Mouse (Mus musculus): ENCODE measurements around the gene Kdm2b. TPM values are rescaled to one million over a fixed set of nuclear protein-coding genes. Genes with fewer than 3 reads are reported as not detected.

Gene Kdm2b
- total RNA-seq, 2 experiments from 2014 or later, result 49.0 to 60.4 TPM

DNA sequence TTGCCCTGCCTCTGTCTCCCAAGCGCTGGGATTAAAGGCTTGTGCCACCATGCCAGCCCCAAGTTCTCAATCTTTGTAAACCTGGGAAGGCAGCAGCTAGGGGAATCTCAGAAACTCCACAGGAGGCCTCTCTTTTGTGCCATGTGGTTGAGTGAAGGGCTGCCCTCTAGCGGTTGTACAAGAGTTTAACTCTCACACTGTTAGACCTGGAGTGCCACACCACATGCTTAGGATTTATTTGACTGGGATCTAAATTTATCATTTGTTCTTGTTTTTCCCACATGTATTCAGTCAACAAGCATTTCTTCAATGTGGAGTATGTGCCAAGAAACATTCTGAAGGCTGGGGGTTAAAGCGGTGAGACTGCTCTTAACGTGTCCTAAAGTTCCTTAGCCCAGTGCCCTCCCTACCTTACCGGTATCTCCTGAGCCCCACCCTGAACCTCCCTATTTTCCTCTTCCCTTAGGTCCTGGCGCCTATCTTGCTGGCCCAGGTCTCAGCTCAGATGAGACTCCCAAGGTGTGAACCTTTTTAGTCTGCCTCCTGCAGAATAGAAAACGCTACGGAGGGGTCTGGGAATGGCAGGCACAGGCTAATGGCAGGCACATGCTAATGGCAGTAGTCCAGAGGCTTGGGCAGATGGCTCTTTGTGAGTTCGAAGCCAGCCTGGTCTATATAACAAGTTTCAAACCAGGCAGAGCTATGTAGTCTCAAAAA lies 24.1 kb upstream of the Kdm2b start:
- peak; percentile 52; the same call in 1 of the 2 replicates for ATAC-seq (replicated peaks; ENCODE audit: poor library complexity)

DNA sequence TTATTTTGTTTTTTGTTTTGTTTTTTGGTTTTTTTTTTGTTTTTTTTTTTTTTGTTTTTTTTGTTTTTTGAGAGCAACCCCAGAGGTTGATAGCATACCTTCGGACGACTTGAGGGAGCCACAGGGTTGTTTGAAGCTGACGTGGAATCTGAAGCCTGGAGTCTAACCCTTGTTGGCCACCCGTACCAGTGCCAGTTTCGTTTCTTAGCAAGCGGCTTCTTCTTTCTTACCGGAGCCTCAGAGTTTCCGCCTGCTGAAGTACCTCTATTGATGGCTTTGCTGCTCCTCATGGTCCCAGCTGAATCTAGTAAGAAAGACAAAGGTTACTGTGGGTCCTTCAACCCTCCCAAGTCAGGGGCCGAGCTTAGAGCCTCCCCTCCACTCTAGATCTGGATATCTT lies 22.1 kb upstream of the Kdm2b start:
- no peak for ATAC-seq (replicated peaks; ENCODE audit: poor library complexity)

DNA sequence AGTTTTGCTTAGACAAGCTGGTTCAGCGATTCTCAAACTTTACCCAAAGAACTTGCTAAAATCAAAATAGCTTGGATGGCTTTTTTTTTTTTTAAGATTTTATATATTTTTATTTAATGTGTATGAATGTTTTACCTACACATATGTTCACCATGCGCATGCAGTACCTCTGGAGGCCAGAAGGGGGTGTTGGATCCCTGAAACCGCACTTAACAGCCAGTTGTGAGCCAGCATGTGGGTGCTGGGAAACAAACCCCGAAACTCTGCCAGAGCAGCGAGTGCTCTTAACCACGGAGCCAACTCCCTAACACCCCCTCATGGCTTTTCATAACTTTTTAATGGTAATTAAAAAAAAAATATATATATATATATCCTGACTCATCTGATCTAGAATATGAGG lies 21.2 kb upstream of the Kdm2b start:
- ATAC-seq (replicated peaks; ENCODE audit: poor library complexity), result no peak

DNA sequence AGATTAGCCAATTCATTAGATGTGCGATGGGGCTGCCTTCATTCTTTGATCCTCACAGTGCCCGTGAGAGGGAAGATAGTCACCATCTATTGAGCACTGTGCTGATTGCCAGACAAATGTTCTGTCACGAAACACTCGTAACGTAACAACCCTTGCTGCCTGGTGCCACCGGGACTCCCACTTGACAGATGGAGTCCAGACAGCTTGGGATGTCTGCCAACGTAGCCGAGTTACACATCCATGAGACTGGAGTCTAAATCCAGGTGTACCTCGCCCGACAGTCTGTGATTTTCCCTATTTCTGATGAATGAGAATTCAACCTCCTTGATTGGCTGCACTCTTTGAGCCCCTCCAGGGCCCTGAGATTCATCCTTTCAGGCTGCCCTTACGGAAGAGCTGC lies 20.2 kb upstream of the Kdm2b start:
- no peak for ATAC-seq (replicated peaks; ENCODE audit: poor library complexity)

DNA sequence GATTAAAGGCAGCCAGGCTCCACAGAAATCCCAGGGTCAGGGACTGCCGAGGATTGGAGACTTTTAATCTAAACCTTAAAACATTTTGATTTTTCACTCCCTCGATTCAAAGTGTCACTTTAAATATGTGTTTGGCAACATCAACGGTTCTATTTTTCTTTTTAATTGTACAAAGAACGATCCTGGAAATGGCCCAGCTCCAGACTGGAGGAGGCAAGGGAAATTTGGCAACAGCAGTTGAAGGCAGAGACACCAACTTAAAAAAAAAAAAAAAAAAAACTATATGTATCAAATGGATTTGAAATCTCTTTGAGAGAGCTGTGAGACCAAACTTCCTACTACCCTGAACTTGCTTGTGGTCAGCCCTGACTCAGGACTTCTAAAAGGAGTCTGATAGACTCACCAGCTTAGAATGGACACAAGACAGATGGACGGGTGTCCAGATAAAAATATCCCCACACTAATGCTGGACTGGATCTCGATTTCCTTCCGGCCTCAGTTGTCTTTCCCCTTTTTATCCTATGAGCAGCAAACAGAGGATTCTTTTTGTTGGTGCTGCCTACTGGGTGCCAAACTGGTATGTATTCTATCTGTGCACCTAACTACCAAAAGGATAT lies 19.4 kb upstream of the Kdm2b start:
- no peak for ATAC-seq (replicated peaks; ENCODE audit: poor library complexity)

DNA sequence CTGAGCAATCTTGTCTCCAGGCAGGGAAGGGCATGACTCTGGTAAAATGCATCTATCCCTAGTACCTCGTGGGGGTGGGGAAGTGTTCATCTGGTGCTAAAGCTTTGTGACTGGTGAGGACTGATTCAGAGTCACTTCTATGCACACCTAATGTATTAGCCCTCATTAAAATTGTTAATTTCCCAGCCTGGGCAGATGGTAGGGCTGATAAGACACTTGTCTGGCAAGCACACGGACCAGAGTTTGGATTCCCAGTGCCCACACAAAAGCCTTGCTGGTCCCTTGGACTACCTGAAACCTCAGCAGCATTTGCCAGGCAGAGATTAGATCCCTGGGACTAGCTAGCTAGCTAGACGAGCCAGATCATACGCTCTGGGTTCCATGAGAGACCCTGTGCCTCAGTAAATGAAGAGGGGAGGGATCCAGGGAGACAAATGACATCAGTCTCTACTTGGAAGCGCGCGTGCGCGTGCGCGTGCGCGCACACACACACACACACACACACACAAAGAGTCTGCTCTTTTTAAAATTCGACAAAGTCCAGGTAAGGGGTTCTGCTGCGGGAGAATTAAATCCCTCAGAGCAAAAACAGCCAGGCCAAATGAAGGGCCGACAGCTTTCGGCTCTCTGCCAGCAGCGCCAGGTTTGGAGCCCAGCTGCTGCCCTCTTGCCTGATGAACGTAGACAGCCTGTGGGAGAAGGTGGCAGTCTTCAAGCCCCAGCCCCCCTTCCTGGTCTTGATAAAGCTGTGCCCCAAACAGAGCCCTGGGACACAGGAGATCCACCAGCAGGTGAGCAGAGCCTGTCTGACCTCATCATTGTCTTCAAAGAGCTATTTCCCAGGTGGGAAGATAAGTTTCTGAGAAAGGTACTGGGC lies 16.3 kb upstream of the Kdm2b start:
- ATAC-seq (replicated peaks; ENCODE audit: poor library complexity), result no peak

DNA sequence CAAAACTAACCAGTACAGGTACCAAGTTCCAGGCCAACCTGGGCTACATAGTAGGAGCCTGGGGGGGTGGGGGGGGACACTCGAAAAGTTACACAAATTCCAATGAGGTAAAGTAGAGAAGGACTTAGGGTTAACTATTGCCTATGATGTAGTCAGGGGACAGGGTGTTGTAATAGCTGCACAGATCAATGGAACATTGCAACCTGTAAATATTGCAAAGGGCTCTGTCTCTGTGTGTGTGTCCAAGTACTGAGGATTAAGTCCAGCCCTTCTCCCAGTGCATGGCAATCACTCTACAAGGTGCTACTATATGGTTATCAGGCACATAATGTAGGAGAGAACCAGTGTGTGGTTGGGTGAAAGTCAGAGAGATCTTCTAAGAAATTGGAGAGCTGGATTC lies 11.3 kb upstream of the Kdm2b start:
- no peak for ATAC-seq (replicated peaks; ENCODE audit: poor library complexity)

DNA sequence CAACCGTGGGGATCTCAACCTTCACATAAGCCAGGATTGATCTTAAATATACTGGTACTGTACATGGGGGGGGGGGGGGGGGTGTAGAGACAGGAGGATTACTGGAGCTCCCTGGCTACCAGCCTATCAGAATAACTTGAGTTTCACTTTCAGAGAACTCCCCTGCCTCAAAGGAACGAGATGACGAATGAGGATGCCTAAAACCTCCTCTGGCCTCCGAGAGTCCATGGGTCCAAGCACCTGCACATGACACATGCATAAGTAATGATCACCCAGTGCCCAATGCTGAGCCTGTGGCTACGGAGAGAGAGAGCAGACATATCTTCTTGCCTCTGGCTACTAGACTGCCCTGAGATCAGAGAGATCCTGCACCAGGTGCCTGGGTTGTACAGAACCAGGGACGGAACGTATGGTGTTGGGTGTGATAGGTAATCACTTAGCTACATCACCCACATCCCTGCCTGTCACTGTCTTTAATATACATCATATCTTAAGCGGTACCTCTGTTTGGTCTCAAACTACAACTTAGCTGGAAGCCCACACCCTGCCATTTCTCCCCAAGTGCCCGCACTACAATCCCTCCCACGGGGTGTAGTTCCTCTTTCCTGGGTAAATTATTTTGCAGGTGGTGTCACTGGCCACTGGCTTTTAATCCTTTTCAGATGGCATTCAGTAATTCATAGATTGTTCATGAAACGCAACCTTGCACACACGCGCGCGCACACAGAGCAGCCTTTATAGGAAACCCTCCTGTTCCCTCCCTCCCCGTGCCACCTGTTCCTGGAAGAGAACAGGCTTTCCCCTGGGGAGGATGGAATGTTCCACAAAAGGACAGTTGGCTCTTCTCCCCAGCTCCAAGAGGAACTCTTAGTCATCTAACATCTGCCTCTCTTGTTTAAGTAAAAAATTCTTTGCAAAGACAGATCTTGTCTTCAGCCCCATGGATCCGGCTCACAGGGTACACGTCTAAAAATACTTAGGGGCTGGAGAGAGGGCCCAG lies 7.9 kb upstream of the Kdm2b start:
- no peak; the same call in 1 of the 2 replicates for ATAC-seq (replicated peaks; ENCODE audit: poor library complexity)

DNA sequence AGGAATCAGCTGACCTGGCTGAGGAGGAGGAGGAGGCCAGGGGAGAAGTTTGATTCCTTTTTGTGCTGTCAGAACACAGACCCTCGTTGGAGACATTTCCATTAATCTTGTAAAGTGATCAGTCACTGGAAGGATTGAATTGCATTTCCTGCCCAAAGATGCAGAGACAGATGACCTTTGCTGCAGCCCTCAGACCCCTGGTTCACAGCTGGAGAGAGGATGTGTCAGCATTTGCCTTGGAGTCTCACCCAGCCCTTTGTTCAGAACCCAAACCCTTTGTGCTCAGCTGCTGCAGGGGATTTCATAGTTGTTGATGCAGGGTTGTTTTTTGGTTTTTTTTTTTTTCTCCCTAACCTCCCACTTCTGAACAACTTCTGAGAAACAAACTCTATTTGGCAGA lies 5.3 kb upstream of the Kdm2b start:
- ATAC-seq (replicated peaks; ENCODE audit: poor library complexity), result no peak

DNA sequence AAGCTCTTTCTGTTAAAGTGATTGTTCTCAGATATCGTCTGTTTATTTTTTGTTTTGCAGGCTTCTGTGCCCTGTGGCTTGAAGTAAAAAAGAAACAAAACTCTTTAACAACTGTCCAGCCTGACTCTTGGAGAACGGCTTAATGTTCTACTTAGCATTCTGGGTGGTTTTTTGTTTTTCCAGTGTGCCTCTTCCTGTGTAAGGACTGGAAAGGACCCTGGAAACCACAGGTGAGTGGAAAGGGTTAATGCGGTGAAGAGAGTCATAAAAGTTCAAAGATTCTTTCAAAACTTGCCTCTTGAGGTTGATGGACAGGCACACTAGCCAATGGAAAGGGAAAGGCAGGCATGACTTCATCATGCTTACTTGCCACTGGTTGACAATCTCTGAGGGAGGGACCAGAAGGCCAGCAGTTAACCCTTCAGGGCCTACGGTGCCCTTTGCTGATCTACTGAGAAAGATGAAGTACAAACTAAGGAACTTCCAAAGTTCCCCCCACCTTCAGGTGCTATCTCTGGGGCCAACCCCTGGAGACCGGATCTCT lies 4.8 kb upstream of the Kdm2b start:
- peak; percentile 97 for ATAC-seq (replicated peaks; ENCODE audit: poor library complexity)

DNA sequence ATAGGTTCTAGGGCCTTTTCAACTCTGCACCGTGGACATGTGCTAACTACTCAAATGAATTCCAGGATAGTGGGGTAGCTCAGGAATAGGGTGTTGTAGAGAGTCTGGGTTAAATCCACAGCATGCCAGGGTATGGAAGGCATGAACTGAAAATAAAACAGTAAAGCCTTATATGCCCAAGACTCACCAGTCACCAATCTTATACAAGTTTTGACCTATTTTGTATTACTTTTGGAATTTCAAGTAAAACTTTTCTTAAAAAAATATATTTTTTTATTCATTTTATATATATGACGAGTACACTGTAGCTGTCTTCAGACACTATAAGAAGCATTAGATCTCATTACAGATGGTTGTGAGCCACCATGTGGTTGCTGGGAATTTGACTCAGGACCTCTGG lies 4.2 kb upstream of the Kdm2b start:
- ATAC-seq (replicated peaks; ENCODE audit: poor library complexity), result no peak

DNA sequence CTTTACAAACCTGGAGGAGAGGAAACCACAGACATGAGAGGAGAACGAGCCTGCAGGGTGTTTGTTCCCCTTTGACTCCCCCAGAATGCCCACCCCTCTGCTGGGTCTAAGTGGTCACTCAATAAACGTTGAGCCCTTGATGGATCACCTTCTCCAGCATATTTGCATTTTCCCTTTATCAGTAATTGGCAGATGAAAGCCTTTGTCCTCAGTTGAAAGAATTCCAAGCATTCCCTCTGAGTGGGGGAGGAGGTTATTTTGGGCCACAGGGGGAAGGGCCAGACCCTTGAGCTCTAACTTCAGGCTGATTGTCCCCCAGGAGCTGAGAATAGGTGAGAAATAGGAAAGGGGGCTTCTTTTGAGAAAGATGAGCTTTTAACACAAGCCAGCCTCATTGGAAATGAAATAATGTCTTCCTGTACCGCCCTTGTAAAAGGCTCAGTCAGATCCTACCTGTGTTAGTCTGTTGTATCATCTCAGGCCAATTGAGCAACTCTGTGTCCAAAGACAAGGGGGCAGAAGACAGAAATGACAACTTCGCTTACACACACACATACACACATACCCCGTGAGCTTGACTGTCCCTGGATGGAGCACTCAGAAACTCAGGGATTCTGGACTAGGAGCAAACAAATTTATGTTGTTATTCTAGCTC lies 1.9 kb upstream of the Kdm2b start:
- no peak for ATAC-seq (replicated peaks; ENCODE audit: poor library complexity)

DNA sequence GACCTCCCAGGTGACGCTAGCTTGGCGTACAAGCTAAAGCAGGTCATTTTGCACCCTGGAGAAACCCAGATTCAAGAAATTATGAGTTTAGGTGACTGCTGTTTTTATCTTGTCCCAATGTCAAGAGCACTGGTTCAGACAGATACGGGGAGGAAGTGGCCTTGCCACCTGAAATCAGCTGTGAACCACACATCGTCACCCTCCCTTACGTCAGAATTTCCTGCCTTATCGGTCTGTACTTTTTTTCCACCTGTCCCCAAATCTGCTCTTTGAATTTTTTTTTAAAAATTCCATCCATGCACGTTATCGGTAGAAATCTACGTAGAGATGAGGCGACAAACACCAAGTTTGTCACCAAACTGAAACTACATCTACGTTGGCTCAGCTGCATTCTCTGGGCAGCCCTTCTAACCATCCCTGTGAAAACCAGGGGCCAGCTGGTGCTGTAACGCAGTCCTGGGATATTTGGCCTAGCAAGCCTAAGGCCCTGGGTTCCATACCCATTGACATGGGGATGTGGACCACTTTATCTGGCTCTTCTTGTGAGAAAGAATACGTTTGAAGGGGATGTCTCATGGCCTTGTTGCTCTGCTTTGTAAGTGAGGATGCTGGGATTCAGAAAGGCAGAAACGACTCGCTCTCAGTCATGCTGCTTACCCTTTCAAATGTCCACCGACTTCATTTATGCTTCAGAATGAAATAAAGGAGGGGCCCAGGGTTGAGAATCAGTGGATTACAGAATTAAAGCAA lies 963 bp upstream of the Kdm2b start:
- ATAC-seq (replicated peaks; ENCODE audit: poor library complexity), result peak; percentile 17; the same call in 1 of the 2 replicates

DNA sequence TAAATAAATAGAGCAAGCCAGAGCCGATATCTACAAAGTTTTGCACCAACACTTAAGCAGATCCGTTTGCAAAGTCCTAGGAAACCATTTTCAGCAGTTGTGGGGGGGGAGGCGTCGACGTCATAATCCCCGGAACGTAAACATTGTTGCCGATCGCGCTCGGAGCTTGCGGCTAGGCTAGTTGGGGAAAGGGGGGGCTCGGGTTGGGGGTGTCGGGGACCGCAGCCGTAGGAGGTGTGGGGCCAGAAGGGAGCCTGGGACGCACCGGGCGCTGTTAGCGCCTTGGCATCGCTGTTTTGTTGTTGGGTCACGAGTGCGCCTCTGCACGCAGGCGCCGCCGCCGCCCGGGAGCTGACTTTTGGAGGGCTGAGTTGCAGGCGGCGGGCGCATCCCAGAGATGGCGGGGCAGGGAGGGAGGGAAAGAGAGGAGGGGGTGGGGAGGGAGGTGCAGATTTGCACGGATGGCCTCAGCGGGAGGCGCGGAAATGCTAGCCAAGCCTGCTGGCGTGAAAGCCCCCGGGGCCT lies 560 bp downstream of the Kdm2b start:
- ATAC-seq (replicated peaks; ENCODE audit: poor library complexity), result peak; percentile 62

DNA sequence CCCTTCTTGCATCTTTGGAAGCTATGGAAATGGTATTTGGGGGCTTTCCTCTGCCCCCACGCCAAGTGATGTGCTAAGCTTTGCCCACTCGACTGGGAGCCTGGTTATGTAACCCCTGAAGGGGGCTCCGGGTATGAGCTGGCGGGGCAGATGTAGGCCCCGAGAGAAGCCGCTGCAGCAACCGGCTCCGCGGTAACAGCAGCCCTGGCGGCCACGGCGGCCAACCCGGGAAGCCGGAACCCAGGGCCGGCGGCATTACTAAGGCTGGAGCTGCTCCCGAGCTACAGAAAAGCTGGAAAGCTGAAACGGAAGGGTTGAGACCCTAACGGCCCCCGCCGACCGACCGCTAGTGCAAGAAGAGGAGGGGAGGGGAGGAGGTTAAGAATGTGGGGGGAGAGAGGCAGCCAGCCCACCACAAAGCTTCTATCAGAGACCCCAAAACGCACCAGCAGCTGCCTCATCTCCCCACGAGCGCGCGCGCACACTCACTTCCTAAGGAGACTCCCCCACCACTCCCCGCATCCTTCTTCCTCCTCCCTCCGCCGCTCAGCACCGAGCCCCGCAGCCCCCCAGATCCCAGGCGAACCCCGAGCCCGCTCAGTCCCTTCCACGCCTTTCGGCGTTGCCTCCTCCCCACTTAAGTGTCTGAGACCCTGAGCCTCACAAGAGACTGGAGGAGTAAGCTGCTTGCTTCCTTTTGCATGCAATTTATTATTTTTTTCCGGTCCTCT lies 1.4 kb downstream of the Kdm2b start:
- peak; percentile 42; the same call in 1 of the 2 replicates for ATAC-seq (replicated peaks; ENCODE audit: poor library complexity)

DNA sequence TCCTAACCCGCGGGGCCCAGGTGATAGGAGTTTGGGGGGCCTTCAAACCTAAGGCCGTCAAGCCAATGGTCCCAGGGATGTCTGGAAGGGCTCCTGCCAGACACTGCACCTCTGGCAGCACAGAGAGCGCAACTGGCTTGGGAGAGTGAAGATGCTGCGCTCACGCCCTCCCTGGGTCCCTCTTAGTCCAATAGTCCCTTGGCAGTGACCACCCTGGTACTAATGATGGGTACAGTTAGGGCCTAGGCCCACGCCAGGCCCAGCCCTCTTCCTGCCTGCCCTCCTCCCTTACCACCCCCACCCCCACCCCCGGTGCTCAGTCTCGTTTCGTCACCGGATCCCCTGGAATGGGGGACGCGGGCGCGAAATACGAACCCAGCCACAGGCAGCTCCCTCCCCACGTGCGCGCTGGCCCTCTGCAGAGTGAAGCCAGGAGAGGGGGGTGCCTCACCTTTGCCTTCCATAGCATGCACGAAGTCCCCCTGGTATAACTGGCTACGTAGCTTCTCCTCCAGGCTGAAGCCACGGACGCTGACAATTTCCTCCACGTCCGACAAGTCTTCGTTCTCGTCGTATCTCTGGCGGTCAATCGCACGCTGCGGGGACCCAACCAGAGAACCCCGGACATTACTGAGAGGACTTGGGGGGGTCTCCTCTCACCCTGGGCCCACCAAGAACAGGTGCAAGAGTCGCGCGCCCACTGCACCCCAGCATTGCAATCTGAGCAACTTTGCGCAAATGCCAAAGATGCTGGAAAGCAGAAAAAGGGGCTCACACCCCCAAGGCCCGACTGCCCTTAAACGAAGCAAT lies 2.2 kb downstream of the Kdm2b start:
- ATAC-seq (replicated peaks; ENCODE audit: poor library complexity), result 0 out of 2 replicates have a peak, but pooled peaks have one; percentile 12

DNA sequence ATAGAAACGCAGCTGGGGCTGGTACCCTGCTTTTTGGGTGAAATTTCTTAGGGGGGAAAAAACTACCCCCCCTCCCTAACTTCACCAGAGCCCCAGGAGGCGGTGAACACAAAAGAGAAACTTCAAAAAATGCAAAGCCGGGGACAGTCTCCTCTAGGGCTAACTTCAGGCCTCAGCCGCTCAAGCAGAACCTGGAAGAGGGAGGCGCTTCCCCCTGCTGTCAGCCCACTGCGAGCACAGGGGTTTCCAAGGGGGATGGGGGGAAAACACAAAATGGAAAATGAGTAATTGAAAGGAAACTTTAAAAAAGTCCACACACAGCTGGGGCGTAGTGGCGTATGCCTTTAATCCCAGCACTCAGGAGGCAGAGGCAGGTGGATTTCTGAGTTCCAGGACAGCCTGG lies 3.5 kb downstream of the Kdm2b start:
- ATAC-seq (replicated peaks; ENCODE audit: poor library complexity), result no peak
